Mouse (Mus musculus) CD8-positive naive resting alpha-beta T cell, adult 57 days (primary cell): Measurements from ENCODE around the gene Slc25a29. TPM values are rescaled to one million over a fixed set of nuclear protein-coding genes. Genes with fewer than 3 reads are reported as not detected.

Experiments
- total RNA-seq: library from RNA; stranded (reverse); gene quantifications from one replicate; pipeline ENCODE4 v1.2.4, GENCODE M21; 2023

Slc25a29 gene
- total RNA-seq: 6.1 TPM

DNA sequence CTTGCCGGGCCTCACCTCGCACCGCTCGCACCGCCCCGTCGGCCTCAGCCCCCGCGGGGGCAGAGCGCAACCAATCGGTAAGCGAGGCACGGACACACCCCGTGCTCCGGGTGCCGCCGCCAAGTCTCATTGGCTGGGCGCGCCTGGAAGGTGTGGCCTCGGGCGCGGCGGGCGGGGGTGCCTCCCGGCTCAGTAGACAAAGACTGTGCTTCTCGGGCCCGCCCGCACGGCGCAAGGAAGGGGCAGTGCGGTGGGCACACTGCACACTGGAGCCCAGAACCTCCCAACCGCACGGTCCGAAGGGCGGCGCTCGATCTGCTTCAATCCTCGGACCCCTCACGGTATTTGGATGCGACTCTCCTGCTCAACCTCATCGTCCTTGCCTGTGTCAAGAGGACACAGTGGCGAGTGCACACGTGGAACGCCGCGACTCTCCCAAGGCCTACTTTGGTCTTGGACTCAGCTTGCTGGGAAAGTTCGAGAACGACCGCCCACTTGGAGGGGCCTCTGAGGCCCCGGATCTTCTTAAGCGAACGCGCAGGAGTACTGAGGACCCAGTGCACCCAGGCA lies at the start of gene Slc25a29, which contains the start of gene Slc25a47:
Gene Slc25a29, minus strand, starts transcription at position 44 of the 570 bp plus-strand sequence.
Gene Slc25a47, plus strand, starts transcription at position 207 of the 570 bp plus-strand sequence.

GRCm38 (mm10) chr12:108792546-108793452 lies 42.9 kb downstream of the Slc25a29 start, which contains the start of gene Yy1:
Gene Yy1 (plus strand): TSS chr12:108792973.

Other genes starting within 250 kb of the Slc25a29 start
- not detected for gene Degs2, start 133.6 kb downstream of the Slc25a29 start, total RNA-seq
- gene Yy1, start 42.9 kb downstream of the Slc25a29 start, total RNA-seq: 88.8 TPM
- 7.1 TPM for gene Slc25a47, start 163 bp upstream of the Slc25a29 start, total RNA-seq
- 7.3 TPM for gene Wdr25, start 57.7 kb upstream of the Slc25a29 start, total RNA-seq
- gene Wars, start 58.3 kb upstream of the Slc25a29 start, total RNA-seq: 43.5 TPM
- gene Begain, start 232.3 kb upstream of the Slc25a29 start, total RNA-seq: 1.9 TPM